Mouse (Mus musculus) ovary, postnatal 36 days (tissue): ENCODE measurements around the gene Cgn.
"Not testable (repeated sequence)": the region's sequence is repeated elsewhere in the genome, so short reads cannot be mapped to it uniquely, and the experiment has no call there.

Source experiments
- DNase-seq: peaks from one replicate; pipeline ENCODE4 v3.0.0; 2022; ENCODE audit warnings: low spot score, mixed read lengths

The Cgn gene

GRCm38 (mm10) chr3:94789516-94789915, 3.2 kb upstream of the Cgn start:
- DNase-seq, result no peak

- no peak for DNase-seq
Observed at GRCm38 (mm10) chr3:94789071-94789470, 2.8 kb upstream of the Cgn start.

GRCm38 (mm10) chr3:94787122-94787780, 959 bp upstream of the Cgn start:
- no peak for DNase-seq

- DNase-seq, result no peak
Observed at GRCm38 (mm10) chr3:94785958-94786357, 334 bp downstream of the Cgn start.

- no peak for DNase-seq
Observed at GRCm38 (mm10) chr3:94784171-94784701, 2.1 kb downstream of the Cgn start.

GRCm38 (mm10) chr3:94783462-94783931, 2.8 kb downstream of the Cgn start:
- no peak for DNase-seq

GRCm38 (mm10) chr3:94782936-94783335, 3.4 kb downstream of the Cgn start:
- DNase-seq, result no peak

- DNase-seq, result peak; percentile 42
Observed at GRCm38 (mm10) chr3:94781356-94781755, 4.9 kb downstream of the Cgn start.

- no peak for DNase-seq
Observed at GRCm38 (mm10) chr3:94775886-94776285, 10.4 kb downstream of the Cgn start.

GRCm38 (mm10) chr3:94774039-94774438, 12.3 kb downstream of the Cgn start:
- no peak for DNase-seq

GRCm38 (mm10) chr3:94765456-94765855, 20.8 kb downstream of the Cgn start:
- not testable (repeated sequence) for DNase-seq

- DNase-seq, result not testable (repeated sequence)
Observed at GRCm38 (mm10) chr3:94764545-94765292, 21.6 kb downstream of the Cgn start.

GRCm38 (mm10) chr3:94758427-94758826, 27.9 kb downstream of the Cgn start:
- DNase-seq, result not testable (repeated sequence)

- DNase-seq, result peak; percentile 49
Observed at GRCm38 (mm10) chr3:94758056-94758409, 28.3 kb downstream of the Cgn start.

- DNase-seq, result not testable (repeated sequence)
Observed at GRCm38 (mm10) chr3:94757251-94758055, 28.8 kb downstream of the Cgn start.

- no peak for DNase-seq
Observed at GRCm38 (mm10) chr3:94745691-94746090, 40.6 kb downstream of the Cgn start.

GRCm38 (mm10) chr3:94723637-94724036, 62.7 kb downstream of the Cgn start:
- DNase-seq, result not testable (repeated sequence)

GRCm38 (mm10) chr3:94718253-94718652, 68.0 kb downstream of the Cgn start:
- not testable (repeated sequence) for DNase-seq

GRCm38 (mm10) chr3:94713424-94713823, 72.9 kb downstream of the Cgn start:
- DNase-seq, result not testable (repeated sequence)

GRCm38 (mm10) chr3:94710591-94710990, 75.7 kb downstream of the Cgn start:
- not testable (repeated sequence) for DNase-seq
